Mouse (Mus musculus) c-Kit-positive CD71-positive TER-119-positive erythroid progenitor cells, embryonic 14.5 days (primary cell): ENCODE results near the gene 4930442H23Rik.

Experiments used
- DNase-seq: peaks from one replicate; pipeline ENCODE4 v3.0.0-alpha.2; 2013; ENCODE audit warnings: low spot score

4930442H23Rik gene

DNA sequence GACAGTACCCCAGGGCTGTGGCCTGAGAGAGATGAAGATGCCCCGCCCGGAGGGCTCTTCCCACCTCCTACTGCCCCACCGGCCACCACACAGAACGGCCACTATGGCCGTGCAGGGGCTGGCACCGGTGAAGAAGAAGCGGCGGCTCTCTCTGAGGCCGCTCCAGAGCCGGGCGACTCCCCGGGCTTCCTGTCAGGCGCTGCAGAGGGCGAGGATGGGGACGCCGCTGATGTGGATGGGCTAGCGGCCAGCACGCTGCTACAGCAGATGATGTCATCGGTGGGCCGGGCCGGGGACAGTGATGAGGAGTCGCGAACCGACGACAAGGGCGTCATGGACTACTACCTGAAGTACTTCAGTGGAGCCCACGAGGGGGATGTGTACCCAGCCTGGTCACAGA is 39.0 kb downstream of the 4930442H23Rik start:
- DNase-seq, result no peak

DNA sequence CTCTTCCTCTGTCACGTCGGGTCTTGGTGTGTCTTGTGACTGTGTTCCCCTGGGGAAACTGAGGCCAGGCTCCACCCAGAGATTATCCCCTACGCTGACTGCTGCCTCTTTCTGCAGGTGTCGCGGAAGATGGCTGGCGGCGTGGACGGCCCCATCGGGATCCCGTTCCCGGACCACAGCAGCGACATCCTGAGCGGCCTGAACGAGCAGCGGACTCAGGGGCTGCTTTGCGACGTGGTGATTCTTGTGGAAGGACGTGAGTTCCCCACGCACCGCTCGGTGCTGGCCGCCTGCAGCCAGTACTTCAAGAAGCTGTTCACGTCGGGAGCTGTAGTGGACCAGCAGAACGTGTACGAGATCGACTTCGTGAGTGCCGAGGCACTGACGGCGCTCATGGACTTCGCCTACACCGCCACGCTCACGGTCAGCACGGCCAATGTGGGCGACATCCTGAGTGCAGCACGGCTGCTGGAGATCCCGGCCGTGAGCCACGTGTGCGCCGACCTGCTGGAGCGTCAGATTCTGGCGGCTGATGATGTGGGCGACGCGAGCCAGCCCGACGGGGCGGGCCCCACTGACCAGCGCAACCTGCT is 39.7 kb downstream of the 4930442H23Rik start:
- no peak for DNase-seq

DNA sequence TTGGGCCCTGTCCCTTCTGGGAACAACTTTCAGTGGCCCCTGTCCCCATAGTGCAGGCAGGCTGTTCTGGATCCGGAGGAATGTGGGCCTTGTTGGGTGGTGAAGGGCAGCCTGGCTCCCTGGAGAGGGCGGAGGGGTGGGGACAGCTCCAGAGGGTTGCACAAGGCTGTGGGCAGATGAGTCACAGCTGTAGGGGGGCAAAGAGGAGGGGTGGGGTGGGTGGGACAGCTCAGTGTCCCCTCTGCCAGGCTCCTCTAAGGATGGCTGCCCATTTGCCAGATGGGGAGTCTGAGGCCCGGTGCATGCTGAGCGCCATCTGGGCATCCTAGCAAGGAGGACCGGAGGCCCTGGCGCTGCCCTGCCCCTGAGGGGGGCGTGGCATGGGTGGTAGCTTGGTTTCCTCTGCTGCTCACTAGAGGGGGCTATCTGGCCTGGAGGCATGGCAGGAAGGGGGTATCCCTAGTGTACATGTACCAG is 40.5 kb downstream of the 4930442H23Rik start:
- no peak for DNase-seq

DNA sequence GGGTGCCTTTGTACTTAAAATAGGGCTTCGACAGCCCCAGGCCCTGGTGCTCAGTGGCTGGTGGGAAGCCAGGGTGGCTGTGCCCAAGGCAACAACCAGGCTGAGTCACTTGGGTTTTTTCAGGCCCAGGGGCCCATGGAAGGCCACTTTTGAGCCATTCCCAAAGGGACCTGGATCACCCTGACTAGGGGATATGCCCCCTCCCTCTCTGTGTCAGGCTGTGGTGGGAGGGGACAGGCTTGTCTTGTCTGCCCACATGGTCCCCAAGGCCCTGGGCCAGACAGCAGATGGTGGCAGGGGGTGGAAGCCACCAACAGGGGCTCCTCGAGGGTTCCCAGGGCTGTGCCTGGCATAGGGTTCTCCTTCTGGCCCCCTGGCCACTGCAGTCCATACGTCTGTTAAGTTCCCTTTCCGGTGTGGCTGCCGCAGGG is 41.1 kb downstream of the 4930442H23Rik start:
- no peak for DNase-seq

DNA sequence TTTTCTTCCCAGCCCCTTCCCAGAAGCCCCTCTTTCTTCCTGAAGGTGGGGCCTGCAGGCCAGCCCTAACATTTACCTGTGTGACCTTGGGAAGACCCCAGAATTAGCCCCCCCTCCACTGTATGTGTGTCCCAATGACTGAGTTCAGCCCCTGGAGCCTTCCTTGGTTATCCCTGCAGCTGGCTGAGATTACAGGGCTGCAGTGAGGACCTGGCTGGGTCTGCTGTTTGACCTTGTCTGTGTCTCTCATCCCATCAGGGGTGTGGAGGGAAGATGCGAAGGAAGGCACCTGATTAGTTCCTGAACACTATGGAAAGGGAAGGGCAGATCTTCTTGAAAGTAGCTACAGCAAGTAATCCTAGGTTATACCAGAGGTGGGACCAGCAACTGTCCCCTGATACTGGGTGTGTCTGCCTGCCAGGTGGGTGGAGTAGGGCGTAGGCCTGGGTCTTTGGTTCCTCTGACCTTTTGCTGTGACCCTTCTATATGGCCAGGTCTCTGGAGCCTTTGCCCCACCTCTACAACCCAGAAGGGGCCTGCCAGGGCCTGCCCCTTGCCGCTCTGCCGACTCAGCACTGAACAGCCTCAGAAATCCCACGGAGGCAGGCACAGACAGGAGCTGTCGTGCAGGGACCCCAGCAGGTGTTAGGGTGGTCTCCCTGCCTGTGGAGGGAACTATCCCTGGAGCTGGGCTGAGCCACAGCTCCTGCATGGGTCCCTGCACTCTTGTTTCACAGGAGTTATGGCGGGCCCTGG is 42.0 kb downstream of the 4930442H23Rik start:
- DNase-seq, result no peak

DNA sequence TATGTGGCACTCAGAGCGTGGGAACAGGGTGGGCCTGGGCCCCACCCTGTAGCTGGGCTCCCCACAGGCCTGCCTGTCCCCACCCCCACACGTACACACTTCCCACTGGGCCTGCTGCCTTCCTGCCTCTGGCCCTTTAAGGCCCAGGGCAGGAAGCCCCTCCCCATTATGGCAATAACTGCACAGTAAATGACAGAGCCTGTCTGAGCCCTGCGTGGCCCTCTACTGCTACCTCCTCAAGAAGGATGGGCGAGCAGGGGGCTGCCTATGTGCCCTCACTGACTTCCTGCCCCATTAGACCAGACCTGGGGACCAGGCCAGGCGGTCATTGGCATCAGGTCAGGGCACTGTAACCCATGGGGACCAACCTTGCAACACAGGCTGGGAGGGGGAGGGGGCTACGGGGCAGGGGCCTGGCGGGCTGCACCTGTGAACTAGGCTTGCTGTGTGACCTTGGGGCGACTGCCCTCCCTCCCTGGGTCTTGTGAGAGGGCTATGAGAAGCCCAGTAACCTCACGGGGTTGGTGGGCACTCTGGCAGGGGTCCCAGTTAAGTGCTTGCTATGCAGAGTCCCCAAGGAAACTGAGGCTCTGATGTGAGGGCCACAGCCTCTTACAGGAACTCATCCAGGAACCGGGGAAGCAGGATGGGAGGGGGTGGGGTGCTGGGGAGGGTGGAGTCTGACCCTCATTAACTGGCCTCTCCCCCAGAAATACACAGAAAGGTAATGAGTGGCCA is 42.8 kb downstream of the 4930442H23Rik start:
- no peak for DNase-seq

DNA sequence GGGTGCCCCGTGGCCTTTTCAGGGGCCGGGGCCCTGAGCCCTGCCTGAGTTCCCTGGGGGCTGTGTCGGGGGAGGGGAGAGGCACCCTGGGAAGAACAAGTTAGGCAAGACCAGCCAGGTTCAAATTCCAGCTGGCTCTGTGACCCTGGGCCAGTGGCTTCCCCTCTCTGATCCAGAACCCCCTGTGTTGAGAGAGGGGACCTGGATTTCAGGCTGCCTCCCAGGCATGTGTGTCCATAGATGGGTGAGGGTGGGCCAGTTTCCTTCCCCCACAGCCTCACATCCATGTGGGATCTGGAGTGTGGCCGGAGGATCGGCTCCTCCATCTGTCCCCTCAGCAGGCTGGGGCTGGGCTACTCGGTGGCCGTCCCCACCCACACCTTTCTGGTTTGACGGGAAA is 43.6 kb downstream of the 4930442H23Rik start:
- no peak for DNase-seq

DNA sequence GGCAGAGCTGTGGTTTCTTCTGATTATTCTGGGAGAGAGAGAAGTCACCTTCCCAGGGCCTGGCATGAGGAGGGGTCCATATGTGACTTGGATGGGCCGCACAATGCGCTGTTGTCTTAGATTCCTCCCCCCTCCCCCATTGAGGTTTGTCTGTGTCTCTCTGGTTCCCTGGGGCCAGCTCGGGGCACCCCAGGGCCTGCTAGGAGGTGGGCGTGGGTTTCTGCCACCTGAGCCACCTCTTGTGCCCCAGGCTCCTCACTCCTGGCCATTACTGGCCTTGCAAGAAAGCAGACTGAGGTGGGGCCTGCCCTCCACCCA is 44.2 kb downstream of the 4930442H23Rik start:
- DNase-seq, result no peak

DNA sequence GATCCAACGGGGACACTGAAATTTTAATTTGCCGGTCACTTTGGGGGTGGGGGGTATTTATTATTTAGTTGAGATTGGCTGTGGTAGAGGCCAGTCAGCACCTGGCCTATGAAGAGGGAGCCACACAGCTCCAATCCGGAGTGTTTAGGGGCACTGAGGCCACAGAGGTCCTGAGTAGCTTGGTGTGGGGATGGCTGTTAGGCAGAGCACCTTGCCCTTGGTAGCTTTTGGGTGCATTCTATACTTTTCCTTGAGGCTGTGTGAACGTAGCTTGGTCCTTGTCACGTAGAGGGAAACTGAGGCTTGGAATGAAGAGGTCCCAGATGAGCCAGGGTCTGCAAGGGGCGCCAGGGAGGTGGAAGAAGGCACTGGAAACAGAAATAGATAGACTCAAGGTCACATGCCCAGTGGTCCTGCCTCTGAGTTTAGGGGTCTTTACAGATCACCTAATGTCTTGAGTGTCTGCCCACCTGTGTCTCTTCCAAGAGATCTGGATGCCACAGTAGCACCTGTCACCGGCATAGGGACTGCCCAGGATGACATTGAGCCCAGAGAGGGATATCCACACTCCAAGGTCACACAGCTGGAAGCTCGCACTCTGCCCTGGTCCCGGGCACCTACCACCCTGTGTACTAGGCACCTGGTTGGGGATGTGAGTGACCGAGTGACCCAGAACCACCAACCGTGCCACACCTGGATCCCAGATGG is 44.7 kb downstream of the 4930442H23Rik start:
- DNase-seq, result no peak

DNA sequence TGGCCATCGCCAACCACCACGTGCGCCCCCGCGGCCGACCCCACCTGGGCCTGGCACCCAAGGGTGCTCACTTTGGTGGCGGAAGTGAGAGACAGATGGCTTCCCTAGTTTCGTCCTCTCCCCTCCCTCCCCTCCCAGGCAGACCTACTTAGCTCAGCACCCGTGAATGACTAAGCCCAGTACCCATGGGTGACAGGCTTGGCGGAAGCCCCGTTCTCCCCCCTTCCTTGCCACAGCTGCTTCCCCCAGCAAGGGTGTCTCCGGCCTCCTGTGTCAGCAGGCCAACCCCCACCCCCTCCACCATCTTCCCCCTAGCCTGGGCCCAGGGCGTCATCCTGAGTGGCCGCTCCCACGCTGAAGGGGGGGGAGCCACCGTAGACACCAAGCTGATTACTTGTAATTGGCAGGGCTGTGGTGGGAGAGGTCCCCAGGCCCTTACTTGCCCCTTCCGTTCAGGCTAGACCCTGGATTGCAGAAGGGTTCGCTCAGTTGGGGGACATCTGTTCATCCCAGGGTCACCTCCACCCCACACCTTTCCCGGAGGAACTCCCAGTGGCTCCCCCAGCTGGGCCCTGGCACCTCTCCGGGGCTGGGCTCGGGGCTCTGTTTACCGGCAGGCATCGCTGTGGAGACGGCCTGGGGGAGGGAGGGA is 45.4 kb downstream of the 4930442H23Rik start:
- DNase-seq, result no peak

DNA sequence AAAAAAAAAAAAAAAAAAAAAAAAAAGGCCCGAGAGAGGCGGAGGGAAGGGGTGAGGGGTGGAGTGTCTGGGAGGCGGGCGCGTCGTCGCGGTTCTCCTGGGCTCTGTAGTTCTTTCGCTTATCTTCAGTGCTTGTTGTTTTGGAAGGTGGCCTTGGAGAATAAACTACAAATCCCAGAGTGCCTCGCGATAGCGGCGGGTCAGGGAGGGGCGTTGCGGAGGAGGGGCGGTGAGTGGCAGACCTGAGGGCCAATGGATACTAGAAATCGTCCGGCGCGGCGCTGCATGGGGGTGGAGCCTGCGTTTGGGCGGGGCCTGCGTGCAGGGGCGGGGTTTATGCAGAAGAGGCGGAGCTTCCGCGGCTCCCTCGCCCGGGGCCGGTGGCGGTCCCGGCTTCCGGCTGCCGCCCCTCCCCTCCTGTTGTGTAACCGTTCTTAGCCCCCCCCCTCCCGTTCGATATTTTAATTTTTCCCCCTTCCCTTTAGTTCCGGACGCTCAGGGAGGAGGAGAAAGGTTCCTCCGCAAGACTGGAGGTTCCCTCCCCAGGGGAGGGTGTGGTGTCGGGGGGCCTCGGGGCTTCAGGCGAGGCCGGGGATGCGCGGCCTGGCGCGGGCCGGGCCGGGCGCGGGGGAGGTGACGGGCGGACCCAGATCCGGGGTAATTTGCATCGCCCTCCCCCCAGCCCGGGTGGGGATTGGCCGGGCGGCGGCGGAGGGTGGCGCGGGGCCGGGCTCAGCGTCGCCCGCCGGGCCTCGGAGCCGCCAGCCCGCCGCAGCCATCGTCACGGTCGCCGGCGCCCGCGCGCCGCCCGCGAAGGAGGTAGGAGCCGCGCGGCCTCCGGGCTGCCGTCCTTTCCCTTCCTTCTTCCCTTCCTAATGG is 46.2 kb downstream of the 4930442H23Rik start:
- peak; percentile 99 for DNase-seq

DNA sequence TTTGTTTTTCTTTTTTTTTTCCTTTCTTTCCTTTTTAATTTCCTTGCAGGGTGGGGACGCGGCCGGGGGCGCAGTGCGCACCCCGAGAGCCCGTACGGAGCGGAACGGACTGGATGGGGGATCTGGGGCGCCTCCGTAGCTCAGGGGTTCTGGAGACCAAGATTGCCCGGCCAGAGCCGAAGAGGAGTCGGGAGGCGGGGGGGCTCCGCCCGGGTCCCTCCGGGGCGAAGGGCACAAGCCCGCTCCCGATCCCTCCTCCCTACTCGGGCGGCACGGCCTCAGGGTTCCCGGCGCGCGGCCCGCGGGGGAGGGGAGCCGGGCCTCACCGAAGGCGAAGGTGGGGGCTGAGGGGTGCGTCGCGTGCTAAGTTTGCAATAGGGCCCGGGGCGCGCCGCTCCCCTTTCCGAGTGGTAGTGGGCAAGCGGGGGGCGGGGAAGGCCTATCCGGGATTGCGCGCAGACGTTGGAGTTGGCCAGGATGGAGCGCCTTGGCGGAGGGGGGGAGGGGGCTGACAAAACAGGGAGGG is 46.9 kb downstream of the 4930442H23Rik start:
- DNase-seq, result peak; percentile 72

DNA sequence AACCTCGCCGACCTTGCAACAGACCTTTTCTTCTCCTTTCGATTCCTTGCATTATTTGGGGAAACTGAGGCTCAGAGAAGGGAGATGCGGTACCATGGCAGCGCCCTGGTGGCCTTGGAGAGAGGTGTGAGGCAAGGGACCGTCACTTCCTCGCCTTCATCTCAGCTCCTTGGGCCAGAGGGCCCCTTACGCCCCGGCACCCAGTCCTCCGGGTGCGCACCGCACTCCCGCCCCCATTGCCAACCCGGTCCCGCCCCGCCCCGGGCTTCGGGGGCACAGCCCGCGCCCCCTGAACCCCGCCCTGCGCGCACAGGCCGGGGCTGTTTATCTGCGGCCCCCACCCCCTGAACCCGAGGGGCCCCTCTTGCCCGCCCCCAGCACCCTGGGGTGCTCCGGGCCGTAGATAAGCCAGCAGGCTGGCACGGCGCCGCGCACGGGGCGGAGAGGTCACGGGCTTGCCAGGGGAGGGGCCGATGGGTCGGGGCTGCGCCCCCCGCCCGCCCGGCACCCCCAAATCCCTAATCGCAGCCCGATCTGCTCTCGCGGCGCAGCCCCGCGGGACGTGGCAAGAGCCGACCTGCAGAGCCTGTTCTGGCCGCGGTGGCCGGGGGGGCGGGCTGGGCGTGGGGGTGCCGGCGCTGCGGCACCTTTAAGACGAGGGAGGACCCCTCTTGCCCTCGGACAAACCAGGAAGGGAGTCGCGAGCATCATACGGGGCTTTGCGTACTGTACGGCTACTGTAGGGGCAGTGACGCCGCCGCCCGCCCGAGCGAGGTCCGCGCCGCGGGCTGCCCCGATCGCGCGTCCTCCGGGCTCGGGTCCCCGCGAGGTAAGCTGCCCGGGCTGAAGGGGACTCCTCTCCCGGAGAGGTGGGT is 47.6 kb downstream of the 4930442H23Rik start:
- DNase-seq, result peak; percentile 85

DNA sequence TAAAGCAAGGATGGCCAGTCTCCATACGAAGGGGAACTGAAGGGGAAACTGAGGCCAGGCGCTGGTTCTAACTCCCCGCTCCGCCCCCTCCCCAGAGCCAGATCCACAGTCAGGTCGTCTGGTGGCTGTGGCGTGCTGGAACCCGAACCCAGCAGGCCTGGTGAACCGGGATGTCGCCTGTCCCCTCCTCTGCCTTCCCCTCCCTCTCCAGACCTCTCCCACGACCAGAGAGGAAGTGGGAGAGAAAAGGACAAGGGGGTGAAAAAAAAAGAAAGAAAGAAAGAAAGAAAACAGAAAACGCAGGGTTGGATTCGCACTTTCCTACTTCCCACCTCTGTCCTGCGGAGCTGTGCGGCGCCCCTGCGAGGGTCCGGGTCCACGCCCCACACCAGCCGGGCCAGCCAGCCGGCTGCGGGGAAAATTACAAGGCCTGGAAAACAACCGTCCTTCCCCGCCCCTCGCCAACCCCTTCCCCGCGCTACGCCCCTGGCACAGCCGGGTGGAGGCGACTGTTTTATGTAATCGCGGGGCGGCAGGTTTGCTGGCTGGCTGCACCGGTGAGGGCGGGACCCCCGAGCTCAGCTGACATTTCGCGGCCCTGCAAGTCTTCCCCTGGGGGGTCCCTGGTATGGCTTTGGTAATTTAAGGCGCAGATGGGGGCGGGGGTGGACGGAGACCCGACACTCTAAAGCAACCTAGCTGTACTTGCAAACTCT is 48.5 kb downstream of the 4930442H23Rik start, which contains the start of gene Zbtb7a:
TSS of gene Zbtb7a (plus strand) at position 255 of the 716 bp plus-strand sequence.
- peak; percentile 62 for DNase-seq

DNA sequence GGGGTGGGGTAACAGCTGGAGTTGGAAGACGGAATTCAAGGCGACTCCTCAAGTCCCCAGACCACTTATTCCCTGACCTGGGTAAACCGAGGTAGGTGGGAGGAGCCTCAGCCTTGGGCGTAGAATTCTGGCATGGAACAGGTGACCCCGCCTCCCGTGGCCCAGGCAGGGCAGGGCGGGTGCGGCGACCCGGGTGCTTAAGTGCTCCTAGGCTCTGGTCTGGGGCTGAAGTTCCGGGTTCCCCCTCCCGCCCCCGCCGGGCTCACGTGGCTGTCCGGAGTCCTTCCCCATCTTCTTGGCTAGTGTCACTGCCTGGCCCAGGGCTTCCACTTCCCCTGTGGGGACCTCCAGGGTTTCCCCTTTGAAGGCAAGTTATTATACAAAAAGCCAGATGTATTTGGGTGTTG is 49.5 kb downstream of the 4930442H23Rik start:
- peak; percentile 73 for DNase-seq
